Mouse (Mus musculus): ENCODE measurements around the gene Ftsj3. TPM values are rescaled to one million over a fixed set of nuclear protein-coding genes. Genes with fewer than 3 reads are reported as not detected.

The Ftsj3 gene
- 18.4 and 42.8 TPM in 2 replicates for polyA plus RNA-seq (2012; rRNA removed; ENCODE audit: low replicate concordance)

DNA sequence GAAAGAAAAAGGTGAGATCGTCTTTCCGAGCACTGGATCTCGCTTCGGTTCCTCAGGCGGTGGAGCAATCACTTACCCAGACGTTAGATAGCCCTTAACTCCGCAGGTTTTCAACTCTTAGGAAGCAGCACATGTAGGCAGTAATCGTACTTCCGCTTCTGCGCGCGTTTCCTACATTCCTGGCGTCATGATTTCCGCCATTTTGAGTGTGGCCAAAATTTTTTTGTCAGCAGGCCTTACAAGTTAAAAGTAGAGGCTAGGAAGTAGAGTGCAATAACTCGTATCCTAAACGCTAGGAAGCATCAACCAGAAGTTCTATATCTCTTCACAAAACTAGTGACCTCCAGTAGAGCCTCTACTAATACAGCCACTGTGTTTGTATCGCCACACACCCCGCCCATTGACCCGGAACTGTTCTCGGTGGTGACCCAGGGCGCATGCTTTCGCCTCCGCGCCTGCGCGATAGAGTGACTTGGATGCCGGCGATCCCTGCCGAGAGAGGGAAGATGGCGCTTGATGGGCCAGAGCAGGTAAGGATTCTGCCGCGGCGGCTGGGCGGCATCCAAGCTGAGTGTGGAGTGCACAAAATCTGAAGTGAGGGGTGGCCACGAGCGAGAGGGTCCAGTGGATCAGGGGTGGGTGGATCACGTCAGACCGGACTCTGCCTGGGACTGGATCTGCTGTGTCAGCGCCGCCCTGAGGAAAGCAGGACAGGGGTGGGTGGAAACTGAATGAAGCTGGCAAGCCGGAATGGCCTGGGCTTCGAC, at the start of gene Ftsj3, which contains the start of gene Psmc5:
Ftsj3 (minus strand) TSS at position 395 of the 767 bp plus-strand sequence.
Psmc5 (plus strand) TSS at position 470 of the 767 bp plus-strand sequence.

DNA sequence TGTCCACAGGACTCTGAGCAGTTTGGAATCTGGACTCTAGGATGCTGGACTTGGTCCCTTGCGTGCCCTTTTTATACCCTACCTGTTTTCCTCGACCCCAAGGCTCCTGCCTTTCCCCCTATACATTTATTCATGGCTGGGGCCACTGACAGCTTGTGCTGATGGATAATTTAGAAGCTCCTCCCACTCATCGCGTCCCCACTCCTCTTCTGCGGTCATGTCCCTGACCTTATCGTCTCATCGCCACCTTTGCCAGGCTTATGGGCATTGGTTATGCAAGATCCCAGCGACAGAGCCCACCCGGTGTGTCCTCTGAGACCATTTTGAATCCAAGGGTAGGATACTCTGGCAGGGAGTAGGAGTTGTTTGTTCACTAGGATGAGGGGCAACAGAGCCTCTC, 45.9 kb upstream of the Ftsj3 start, which contains the start of gene Gh:
Gh (minus strand) TSS at position 101 of the 400 bp plus-strand sequence.

DNA sequence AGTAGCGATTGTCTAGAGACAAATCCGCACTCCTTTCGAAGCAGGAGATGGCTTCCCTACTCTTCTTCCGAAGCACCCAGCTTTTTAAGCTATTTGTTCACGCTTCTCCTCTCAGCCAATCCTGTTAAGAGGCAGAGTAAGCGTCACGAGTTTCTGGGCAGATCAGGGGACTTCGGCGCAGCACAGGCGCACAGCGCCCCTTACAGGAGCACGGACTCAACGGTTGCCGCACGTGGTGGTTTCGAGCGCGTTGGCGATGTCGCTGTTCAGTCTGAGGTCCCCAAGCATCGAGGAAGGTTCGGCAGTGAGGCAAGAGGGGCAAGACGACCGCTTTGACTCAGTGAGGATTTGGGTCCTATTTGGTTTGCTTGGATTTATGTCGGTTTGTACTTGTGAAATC, 20.6 kb upstream of the Ftsj3 start, which contains the start of gene Tcam1:
Tcam1 (plus strand) TSS at position 219 of the 400 bp plus-strand sequence.

DNA sequence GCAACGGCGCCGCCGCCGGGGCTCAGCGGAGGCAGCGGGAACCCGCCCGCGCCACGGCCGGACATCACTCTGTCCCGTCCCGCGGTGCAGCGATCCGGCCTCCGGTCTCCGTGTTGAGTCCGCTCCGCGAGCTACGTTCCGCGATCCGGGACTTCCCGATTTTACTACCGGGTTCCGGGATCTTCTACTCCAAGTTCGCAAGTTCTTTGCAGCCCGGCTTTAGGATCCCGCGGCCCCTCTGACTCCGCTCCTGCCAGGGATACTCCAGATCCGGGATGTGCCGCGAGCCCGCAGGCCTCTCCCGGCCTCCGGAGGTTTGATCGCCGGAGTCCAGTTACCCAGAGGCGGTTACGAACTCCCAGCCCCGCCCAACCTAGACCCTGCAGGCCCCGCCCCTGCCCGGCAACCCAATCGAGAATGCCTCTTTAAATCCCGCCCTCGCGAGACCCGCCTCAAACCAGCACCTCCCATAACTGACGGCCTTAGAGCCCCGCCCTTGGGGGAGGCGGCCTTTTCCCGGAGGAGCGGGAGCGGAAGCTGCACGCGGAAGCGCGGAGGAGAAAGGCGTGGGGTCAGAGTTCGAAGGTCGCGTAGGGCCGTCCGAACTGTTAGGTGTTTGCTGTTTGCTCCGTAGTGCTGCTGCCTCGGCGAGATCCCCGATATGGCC, 16.9 kb upstream of the Ftsj3 start, which contains the start of gene Smarcd2:
Smarcd2 (minus strand) TSS at position 329 of the 667 bp plus-strand sequence.

DNA sequence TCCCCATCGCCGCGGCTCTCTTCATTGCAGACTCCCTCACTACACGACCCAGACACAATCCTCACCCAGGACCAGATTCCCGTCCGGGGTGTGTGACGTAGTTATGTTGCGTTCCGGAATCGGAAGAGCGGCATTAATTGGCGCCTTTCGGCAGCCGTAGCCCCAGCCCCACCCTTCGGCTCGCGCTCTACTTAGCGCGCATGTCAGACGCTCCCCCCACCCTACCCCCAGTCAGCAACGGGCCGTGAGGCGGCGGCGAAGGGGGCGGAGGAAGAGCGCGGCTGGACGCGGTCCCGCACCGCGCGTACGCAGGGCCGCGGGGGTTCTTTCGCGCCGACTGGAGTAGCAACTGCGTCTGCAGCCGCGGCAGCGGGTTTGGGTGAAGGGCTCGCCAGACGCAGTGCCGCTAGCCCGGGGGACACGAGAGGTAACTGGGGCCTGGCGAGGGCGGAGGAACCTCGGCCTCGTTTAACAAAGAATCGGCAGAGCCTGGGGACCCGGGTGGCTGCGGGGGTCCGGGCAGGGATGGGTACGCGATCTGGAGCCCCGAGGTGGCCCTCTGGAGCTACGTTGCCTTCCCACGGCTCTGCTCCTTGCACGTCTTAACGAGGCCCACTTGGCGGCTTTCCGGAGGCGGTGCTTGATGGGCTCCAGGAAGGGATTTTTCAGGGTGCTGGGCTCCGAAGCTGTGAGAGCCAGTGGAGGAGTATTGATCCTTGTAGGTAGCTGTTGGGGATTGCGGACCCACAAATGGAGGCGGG, 39.0 kb downstream of the Ftsj3 start, which contains the start of gene Ddx42:
Ddx42 (plus strand) TSS at position 197 of the 761 bp plus-strand sequence.

DNA sequence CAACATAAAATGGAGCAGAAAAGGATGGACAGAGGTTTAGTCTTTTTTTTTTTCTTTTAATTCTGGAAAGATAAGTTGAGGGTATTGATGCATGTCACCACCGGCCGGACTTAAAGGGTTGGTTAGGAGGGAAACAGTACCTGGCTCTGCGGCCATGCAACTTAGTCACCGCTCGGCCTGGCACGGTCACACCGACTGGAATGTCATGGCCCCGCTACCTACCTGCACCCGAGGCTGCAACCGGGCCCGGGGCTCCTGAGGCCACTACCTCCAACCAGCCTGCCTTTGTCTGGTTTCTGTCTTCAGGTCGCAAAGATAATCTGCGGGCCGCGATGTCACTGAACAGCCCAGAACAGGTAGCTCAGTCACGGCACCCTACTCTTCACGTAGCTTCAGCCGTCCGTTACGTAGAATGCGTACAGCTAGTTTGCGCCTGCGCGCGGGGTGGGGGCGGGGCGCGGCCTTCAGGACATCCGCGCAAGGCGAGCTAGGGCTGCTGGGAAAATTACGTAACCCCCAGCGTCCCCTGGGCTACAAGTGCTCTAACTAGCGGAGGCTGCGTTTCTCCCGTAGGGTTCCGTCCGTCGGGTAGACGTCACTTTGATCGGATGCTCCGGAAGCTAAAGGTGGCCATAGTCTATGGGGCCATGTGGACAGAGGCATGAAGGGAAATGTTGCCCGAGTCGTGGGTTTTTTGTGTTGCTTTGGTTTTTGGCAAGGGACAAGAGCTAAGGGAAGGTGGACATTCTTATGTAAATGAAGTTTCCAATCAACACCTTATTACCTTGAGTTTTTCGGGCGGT, 39.8 kb downstream of the Ftsj3 start, which contains the start of gene Ccdc47:
Ccdc47 (minus strand) TSS at position 418 of the 803 bp plus-strand sequence.

DNA sequence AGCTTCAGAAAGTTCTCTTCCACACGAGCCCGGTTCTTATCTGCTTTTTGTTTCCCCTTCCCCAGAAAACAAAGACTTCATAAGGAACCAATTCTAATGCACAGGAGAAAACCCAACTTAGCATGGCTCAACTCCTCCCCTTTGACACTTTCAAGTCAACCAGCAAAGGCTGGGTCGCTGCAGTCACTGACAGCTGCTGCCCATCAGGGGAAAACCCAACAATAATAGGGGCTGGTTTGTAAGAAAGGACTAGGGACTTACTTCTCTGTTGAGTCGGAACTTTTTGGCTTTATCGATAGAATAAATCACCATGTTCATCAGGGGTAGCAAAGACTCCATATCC, 53.8 kb downstream of the Ftsj3 start, which contains the start of gene Strada:
Strada (minus strand) TSS at position 46 of the 343 bp plus-strand sequence.

Other genes starting within 250 kb of the Ftsj3 start
- not detected in 2 replicates for gene Kcnh6, start 248.0 kb downstream of the Ftsj3 start, polyA plus RNA-seq (2012; rRNA removed; ENCODE audit: low replicate concordance)
- 21.7 and 50.7 TPM in 2 replicates for gene Dcaf7, start 219.2 kb downstream of the Ftsj3 start, polyA plus RNA-seq (2012; rRNA removed; ENCODE audit: low replicate concordance)
- gene Taco1, start 190.0 kb downstream of the Ftsj3 start, polyA plus RNA-seq (2012; rRNA removed; ENCODE audit: low replicate concordance) = 14.8 and 16.0 TPM in 2 replicates
- gene Map3k3, start 171.5 kb downstream of the Ftsj3 start, polyA plus RNA-seq (2012; rRNA removed; ENCODE audit: low replicate concordance) = 55.5 and 69.5 TPM in 2 replicates
- not detected in 2 replicates for gene Gm10840, start 95.2 kb downstream of the Ftsj3 start, polyA plus RNA-seq (2012; rRNA removed; ENCODE audit: low replicate concordance)
- gene Limd2, start 95.2 kb downstream of the Ftsj3 start, polyA plus RNA-seq (2012; rRNA removed; ENCODE audit: low replicate concordance) = 33.1 and 61.0 TPM in 2 replicates
- gene Strada, start 53.9 kb downstream of the Ftsj3 start, polyA plus RNA-seq (2012; rRNA removed; ENCODE audit: low replicate concordance) = 30.3 and 44.5 TPM in 2 replicates
- gene Ccdc47, start 39.7 kb downstream of the Ftsj3 start, polyA plus RNA-seq (2012; rRNA removed; ENCODE audit: low replicate concordance) = 16.5 and 20.1 TPM in 2 replicates
- gene Ddx42, start 39.2 kb downstream of the Ftsj3 start, polyA plus RNA-seq (2012; rRNA removed; ENCODE audit: low replicate concordance) = 11.1 and 17.4 TPM in 2 replicates
- 59.4 and 62.2 TPM in 2 replicates for gene Psmc5, start 75 bp upstream of the Ftsj3 start, polyA plus RNA-seq (2012; rRNA removed; ENCODE audit: low replicate concordance)
- gene Smarcd2, start 16.9 kb upstream of the Ftsj3 start, polyA plus RNA-seq (2012; rRNA removed; ENCODE audit: low replicate concordance) = 130 and 218 TPM in 2 replicates
- 0.23 and 0.58 TPM in 2 replicates for gene Tcam1, start 20.6 kb upstream of the Ftsj3 start, polyA plus RNA-seq (2012; rRNA removed; ENCODE audit: low replicate concordance)
- gene Gh, start 45.8 kb upstream of the Ftsj3 start, polyA plus RNA-seq (2012; rRNA removed; ENCODE audit: low replicate concordance) = not detected in 2 replicates
- 3.7 and 4.7 TPM in 2 replicates for gene Cd79b, start 58.7 kb upstream of the Ftsj3 start, polyA plus RNA-seq (2012; rRNA removed; ENCODE audit: low replicate concordance)
- 0.06 and 0.26 TPM in 2 replicates for gene Scn4a, start 97.2 kb upstream of the Ftsj3 start, polyA plus RNA-seq (2012; rRNA removed; ENCODE audit: low replicate concordance)
- 0.19 and 0.53 TPM in 2 replicates for gene Prr29, start 109.4 kb upstream of the Ftsj3 start, polyA plus RNA-seq (2012; rRNA removed; ENCODE audit: low replicate concordance)
- gene Icam2, start 132.0 kb upstream of the Ftsj3 start, polyA plus RNA-seq (2012; rRNA removed; ENCODE audit: low replicate concordance) = 56.3 and 89.3 TPM in 2 replicates
- 9.0 and 26.4 TPM in 2 replicates for gene Ern1, start 231.8 kb upstream of the Ftsj3 start, polyA plus RNA-seq (2012; rRNA removed; ENCODE audit: low replicate concordance)